Mouse (Mus musculus): ENCODE measurements at regions not wholly inside any gene's neighbourhood (a gene's known extent, or its start where the extent isn't known, plus 50 kb on each side); places are given as distances from the start of the nearest gene placed in this dataset.

- DNase-seq (ENCODE audit: low spot score), result peak; percentile 90
Measured at GRCm38 (mm10) chr5:43422815-43423687, 92.3 kb upstream of the C1qtnf7 start.

- DNase-seq (ENCODE audit: low spot score), result no peak
Measured at GRCm38 (mm10) chr5:43424551-43425257, 90.6 kb upstream of the C1qtnf7 start.

DNA sequence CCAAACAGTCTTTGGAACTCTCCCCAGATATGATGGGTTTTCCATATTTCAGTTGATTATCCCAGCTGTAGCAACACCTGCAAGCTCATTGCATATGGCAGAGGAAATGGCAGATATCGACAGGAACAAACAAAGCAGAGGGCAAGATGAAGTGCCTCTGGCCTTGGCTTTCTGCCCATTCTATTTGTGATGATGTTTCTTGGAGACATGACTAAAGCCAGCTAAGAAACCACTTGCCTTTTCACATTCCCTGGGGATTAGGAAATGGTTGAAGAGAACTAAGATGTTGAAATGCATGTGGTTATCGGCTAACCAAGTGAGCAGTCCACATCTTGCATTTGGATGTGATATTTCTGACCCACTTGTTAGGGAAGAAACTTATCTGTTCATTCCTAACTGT lies 82.0 kb upstream of the C1qtnf7 start:
- DNase-seq (ENCODE audit: low spot score), result peak; percentile 73

GRCm38 (mm10) chr5:43439191-43439590 lies 76.1 kb upstream of the C1qtnf7 start:
- DNase-seq (ENCODE audit: low spot score), result no peak

DNA sequence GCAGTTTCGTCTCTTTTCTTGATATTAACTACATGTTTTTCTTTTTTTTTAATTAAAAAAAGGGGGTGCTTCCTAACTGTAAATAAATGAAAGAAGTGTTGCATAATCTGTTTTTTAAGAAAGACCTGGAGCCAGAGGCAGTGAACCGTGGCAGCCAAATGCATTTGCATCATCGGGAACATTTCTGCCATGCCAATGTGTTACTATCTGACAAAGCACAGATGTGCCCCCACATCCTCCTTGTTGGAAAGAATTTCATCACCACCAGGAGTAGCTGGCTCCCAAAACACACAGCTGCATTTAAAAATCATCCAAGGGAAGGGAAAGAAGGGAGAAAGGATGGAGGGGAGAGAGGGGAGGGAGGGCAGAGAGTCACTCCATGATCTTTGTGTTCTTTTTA lies 74.0 kb upstream of the C1qtnf7 start:
- DNase-seq (ENCODE audit: low spot score), result no peak

DNA sequence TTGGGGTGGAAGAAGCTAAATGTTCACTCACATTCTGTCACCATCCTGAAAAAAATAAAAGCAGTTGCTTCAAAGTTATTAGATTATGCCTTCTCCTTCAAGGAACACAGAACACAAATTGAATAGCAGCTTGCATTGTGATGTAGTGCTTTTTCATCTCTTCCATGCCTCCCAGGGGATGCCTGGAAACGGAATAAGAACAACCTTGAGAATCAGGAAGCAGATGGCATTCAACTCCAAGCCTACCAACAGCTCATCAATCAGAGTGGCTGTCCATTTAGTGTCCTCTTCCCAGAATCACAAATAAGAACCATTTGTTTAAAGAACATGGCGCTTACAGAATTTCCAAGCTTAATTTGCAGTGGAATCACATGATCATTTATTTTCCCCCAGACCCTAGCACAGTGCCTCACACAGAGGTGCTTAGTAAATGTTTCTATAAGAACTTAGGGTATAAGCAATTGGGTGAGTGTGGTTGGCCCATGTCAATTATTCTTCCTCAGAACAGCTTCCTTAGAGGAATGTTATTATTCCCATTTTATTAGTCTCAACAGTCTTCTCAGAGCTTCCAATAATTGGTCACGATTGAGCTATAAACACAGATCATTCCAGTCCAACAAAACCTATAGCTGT lies 70.6 kb upstream of the C1qtnf7 start:
- DNase-seq (ENCODE audit: low spot score), result no peak

DNA sequence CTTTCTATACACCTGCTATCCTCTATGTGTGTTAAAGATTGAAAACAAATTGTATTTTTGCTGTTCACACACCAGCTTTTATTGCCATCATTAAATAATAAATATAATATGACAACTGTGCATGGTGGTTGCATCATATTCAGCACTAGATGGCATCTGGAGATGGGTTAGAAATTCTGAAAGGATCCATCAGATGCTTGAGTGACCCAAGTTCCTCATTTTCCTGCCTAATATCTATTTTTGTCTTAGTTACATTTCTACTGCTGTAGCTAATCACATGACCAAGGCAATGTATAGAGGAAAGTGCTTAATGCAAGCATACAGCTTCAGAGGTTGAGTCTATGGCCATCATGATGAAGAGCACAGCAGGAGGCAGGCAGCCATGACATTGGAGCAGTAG lies 69.7 kb upstream of the C1qtnf7 start:
- DNase-seq (ENCODE audit: low spot score), result no peak

GRCm38 (mm10) chr5:43446295-43446694 lies 69.0 kb upstream of the C1qtnf7 start:
- no peak for DNase-seq (ENCODE audit: low spot score)

GRCm38 (mm10) chr5:43456018-43456417 lies 59.3 kb upstream of the C1qtnf7 start:
- DNase-seq (ENCODE audit: low spot score), result no peak

DNA sequence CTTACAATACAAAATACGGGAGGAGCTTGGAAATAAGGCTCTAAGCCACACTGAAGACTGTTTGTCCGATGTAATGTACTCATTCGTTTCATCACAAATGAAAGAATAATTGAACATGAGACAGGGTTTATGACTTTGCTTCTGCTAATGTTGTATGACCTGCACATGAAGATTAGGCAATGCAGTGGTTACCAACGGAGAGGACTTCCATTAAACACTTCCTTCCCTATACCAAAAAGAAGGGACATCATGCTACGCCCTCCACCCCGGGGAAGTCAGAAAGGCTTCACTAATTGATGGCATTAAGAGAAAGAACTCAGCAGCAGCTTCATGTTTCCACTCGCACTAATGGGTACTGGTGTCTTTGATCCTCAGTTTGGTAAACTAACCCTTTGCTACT lies 57.6 kb upstream of the C1qtnf7 start:
- no peak for DNase-seq (ENCODE audit: low spot score)

GRCm38 (mm10) chr5:43461987-43462715 lies 53.2 kb upstream of the C1qtnf7 start:
- DNase-seq (ENCODE audit: low spot score), result no peak

All from adipocyte (in vitro differentiated cells).